ENCODE assay signal across 8 mouse cellular contexts in the genomic region with DNA sequence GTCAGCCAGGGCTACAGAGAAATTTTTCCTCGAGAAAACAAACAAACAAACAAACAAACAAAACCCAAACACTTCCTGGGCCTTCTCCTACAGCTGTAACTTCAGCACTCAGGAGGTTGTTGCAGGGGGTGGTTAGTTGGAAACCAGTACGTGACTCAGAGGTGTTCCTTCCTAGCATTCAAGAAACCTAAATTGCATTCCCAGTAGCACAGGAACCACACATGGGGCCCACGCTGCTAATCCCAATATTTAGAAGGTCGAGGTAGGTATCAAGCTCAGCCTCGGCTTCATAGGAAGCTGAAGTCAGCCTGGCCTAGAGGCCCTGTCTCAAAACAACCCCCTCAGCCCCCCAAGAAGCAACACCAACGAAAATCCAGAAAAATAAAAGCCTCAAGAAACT. TPM values are rescaled to one million over a fixed set of nuclear protein-coding genes. Genes with fewer than 3 reads are reported as not detected.
DNase-seq lines count a peak whose midpoint lies in the region; ATAC-seq and TF ChIP-seq lines count a peak whose summit lies in the region.

No protein-coding gene starts in this region.

- DNase-seq in heart, adult 9 months (ENCODE audit: low spot score in 2 of 2) = no peak
- no peak for DNase-seq in spleen, postnatal 10 days (ENCODE audit: low spot score in 2 of 2)
- no peak for DNase-seq in frontal cortex, postnatal 36 days (ENCODE audit: low spot score in 2 of 2)
- DNase-seq in adrenal gland, postnatal 14 days = no peak

- peak overlapping the region; percentile 76 for H3K4me3 ChIP-seq in heart, embryonic 15.5 days
- peak overlapping the region; percentile 38 for H3K4me3 ChIP-seq in bone marrow, adult 2 months (replicated peaks; ENCODE audit: control insufficient read depth, low read depth, low read length)
- peak overlapping the region; percentile 90 for H3K4me3 ChIP-seq in hindbrain, embryonic 16.5 days (ENCODE audit: low read length)
- H3K4me3 ChIP-seq in myocyte = peak overlapping the region; percentile 93

- H3K9me3 ChIP-seq in heart, embryonic 15.5 days (replicated peaks) = no peaks in the 10 kb centered on the region
- H3K9me3 ChIP-seq in hindbrain, embryonic 16.5 days (ENCODE audit: control insufficient read depth, low read length) = no peaks in the 10 kb centered on the region

- H3K4me1 ChIP-seq in heart, embryonic 15.5 days (replicated peaks) = peaks cover 27% of the 10 kb centered on the region
- H3K4me1 ChIP-seq in bone marrow, adult 2 months (ENCODE audit: control insufficient read depth, insufficient read depth, low read length) = peaks cover 3% of the 10 kb centered on the region
- H3K4me1 ChIP-seq in hindbrain, embryonic 16.5 days (ENCODE audit: control insufficient read depth, insufficient read depth, low read depth, low read length) = peaks cover 30% of the 10 kb centered on the region

- H3K4me2 ChIP-seq in heart, embryonic 15.5 days = peak overlapping the region; percentile 93
- peak overlapping the region; percentile 99 for H3K4me2 ChIP-seq in hindbrain, embryonic 16.5 days (ENCODE audit: low read length)
- H3K4me2 ChIP-seq in myocyte (ENCODE audit: low read depth) = peak overlapping the region; percentile 99

- peaks cover 53% of the 10 kb centered on the region for H3K79me2 ChIP-seq in myocyte (ENCODE audit: control insufficient read depth, insufficient read depth)

- no peak for TF ChIP-seq CTCF in bone marrow, adult 2 months (IDR thresholded peaks at IDR 0.05; ENCODE audit: control insufficient read depth, insufficient read depth, low read length)

- H3ac ChIP-seq in myocyte (ENCODE audit: control insufficient read depth, insufficient read length) = peak overlapping the region; percentile 45

- H3K27me3 ChIP-seq in heart, embryonic 15.5 days = no peaks in the 10 kb centered on the region
- H3K27me3 ChIP-seq in hindbrain, embryonic 16.5 days (replicated peaks; ENCODE audit: control insufficient read depth, insufficient read depth, low read length) = no peaks in the 10 kb centered on the region
- no peaks in the 10 kb centered on the region for H3K27me3 ChIP-seq in myocyte (ENCODE audit: control insufficient read depth, insufficient read depth, insufficient read length)

- peaks cover 18% of the 10 kb centered on the region; the same call in 1 of the 2 replicates for H3K36me3 ChIP-seq in heart, embryonic 15.5 days
- H3K36me3 ChIP-seq in hindbrain, embryonic 16.5 days (ENCODE audit: control insufficient read depth, insufficient read depth, low read length) = peaks cover 6% of the 10 kb centered on the region; the same call in 1 of the 2 replicates
- no peaks in the 10 kb centered on the region for H3K36me3 ChIP-seq in myocyte (ENCODE audit: control insufficient read depth, insufficient read depth)

- no peak for ATAC-seq in heart, embryonic 15.5 days (replicated peaks; ENCODE audit: insufficient number of reproducible peaks, insufficient read depth, low FRiP score, low read depth)
- no peak for ATAC-seq in hindbrain, embryonic 16.5 days

- 10% methylated on average over 6 of the region's 6 CpGs for WGBS in heart, embryonic 15.5 days
- 51% methylated on average over 6 of the region's 6 CpGs for WGBS in bone marrow, adult 2 months
- WGBS in hindbrain, embryonic 16.5 days = 31% methylated on average over 6 of the region's 6 CpGs

- no peak for TF ChIP-seq POLR2A in bone marrow, adult 2 months (IDR thresholded peaks at IDR 0.05; ENCODE audit: borderline replicate concordance, control insufficient read depth, low read depth, low read length)
- TF ChIP-seq POLR2A in myocyte (IDR thresholded peaks at IDR 0.05; ENCODE audit: insufficient read length, low read depth) = no peak

- peak overlapping the region; percentile 89 for H3K9ac ChIP-seq in heart, embryonic 15.5 days
- H3K9ac ChIP-seq in hindbrain, embryonic 16.5 days (ENCODE audit: low read depth, low read length) = peak overlapping the region; percentile 76

- H3K27ac ChIP-seq in heart, embryonic 15.5 days = peak overlapping the region; percentile 98
- H3K27ac ChIP-seq in bone marrow, adult 2 months (ENCODE audit: control insufficient read depth, insufficient read depth, low read depth, low read length, poor library complexity) = no peak overlapping the region
- peak overlapping the region; percentile 89; the same call in 1 of the 2 replicates for H3K27ac ChIP-seq in hindbrain, embryonic 16.5 days (ENCODE audit: low read depth, low read length)

TF ChIP-seq in myocyte, 11 proteins besides CTCF, POLR2A, EP300 and RAD21:
- TF ChIP-seq MYOD1 (IDR thresholded peaks at IDR 0.05; ENCODE audit: control insufficient read depth in 1 of 3, insufficient read length in 2 of 3, low read depth in 2 of 3) (no peak), SRF (IDR thresholded peaks at IDR 0.05; ENCODE audit: control insufficient read depth, insufficient read length, low read depth) (no peak), CEBPB (IDR thresholded peaks at IDR 0.05; ENCODE audit: insufficient read depth, poor library complexity, severe bottlenecking) (no peak), MAX (IDR thresholded peaks at IDR 0.05; ENCODE audit: low read depth) (no peak), USF1 (IDR thresholded peaks at IDR 0.05; ENCODE audit: low read depth) (no peak), REST (IDR thresholded peaks at IDR 0.05; ENCODE audit: insufficient read depth, insufficient read length) (no peak), TCF3 (IDR thresholded peaks at IDR 0.05; ENCODE audit: insufficient read length, low read depth) (no peak), MYOG (IDR thresholded peaks at IDR 0.05; ENCODE audit: control insufficient read depth in 1 of 3, insufficient read depth in 1 of 3, insufficient read length in 2 of 3, low read depth in 2 of 3) (no peak), TCF12 (IDR thresholded peaks at IDR 0.05; ENCODE audit: insufficient read depth, poor library complexity, severe bottlenecking) (no peak), E2F4 (IDR thresholded peaks at IDR 0.05; ENCODE audit: insufficient read depth) (no peak), POLR2AphosphoS2 (IDR thresholded peaks at IDR 0.05; ENCODE audit: insufficient read length, low read depth) (no peak)

RNA-seq across cellular contexts. Expression of a gene that starts 1.2 kb away (rescaled TPM):
- 295 and 378 TPM in 2 replicates for polyA plus RNA-seq in heart, embryonic 15.5 days (2015; fragmentation: Nextera tagmentation; extraction: Ambion mirVana)
- 137 and 207 TPM in 2 replicates for polyA plus RNA-seq in bone marrow, adult 2 months (2011; ENCODE audit: insufficient read depth, insufficient read length, low replicate concordance, missing spikeins)
- 428 and 459 TPM in 2 replicates for polyA plus RNA-seq in hindbrain, embryonic 16.5 days (2015; fragmentation: Nextera tagmentation; extraction: Ambion mirVana)
- 762 TPM for polyA plus RNA-seq in myocyte (2012; fragmentation: generic; extraction: Trizol)
- total RNA-seq in adrenal gland, postnatal 14 days (2021) = 308 TPM in 2 replicates

RNA-seq across cellular contexts. Expression of a gene that starts 3.1 kb away (rescaled TPM):
- 13.4 and 17.8 TPM in 2 replicates for polyA plus RNA-seq in heart, embryonic 15.5 days (2015; fragmentation: Nextera tagmentation; extraction: Ambion mirVana)
- polyA plus RNA-seq in bone marrow, adult 2 months (2011; ENCODE audit: insufficient read depth, insufficient read length, low replicate concordance, missing spikeins) = 10.7 and 28.8 TPM in 2 replicates
- 14.6 and 15.6 TPM in 2 replicates for polyA plus RNA-seq in hindbrain, embryonic 16.5 days (2015; fragmentation: Nextera tagmentation; extraction: Ambion mirVana)
- 10.6 TPM for polyA plus RNA-seq in myocyte (2012; fragmentation: generic; extraction: Trizol)
- 15.3 and 18.7 TPM in 2 replicates for total RNA-seq in adrenal gland, postnatal 14 days (2021)

RNA-seq across cellular contexts. Expression of a gene that starts 10.4 kb away (rescaled TPM):
- 40.2 and 43.1 TPM in 2 replicates for polyA plus RNA-seq in heart, embryonic 15.5 days (2015; fragmentation: Nextera tagmentation; extraction: Ambion mirVana)
- polyA plus RNA-seq in bone marrow, adult 2 months (2011; ENCODE audit: insufficient read depth, insufficient read length, low replicate concordance, missing spikeins) = 4.3 and 8.3 TPM in 2 replicates
- polyA plus RNA-seq in hindbrain, embryonic 16.5 days (2015; fragmentation: Nextera tagmentation; extraction: Ambion mirVana) = 70.6 and 76.1 TPM in 2 replicates
- polyA plus RNA-seq in myocyte (2012; fragmentation: generic; extraction: Trizol) = 36.8 TPM
- 20.1 and 20.2 TPM in 2 replicates for total RNA-seq in adrenal gland, postnatal 14 days (2021)

Comparison
In these comparisons a context has a peak if more than half of its experiments do, and no peak if none do; other contexts are left out.
1. H3K4me3 ChIP-seq: peak in every context shown above with its lines; median percentile 93 in myocyte; 90 in hindbrain, embryonic 16.5 days; 76 in heart, embryonic 15.5 days; 38 in bone marrow, adult 2 months.